Mouse (Mus musculus): ENCODE results near the gene Ppp1cb.
A peak's percentile ranks its signal among the peaks of the same experiment; 100 is the strongest.
"Not testable (repeated sequence)": the region's sequence is repeated elsewhere in the genome, so short reads cannot be mapped to it uniquely, and the experiment has no call there.

Ppp1cb gene

GRCm38 (mm10) chr5:32458408-32459143 is at the start of gene Ppp1cb:
Gene Ppp1cb (plus strand): TSS chr5:32458843.
- DNase-seq, result peak; percentile 98

- no peak for DNase-seq
Observed at GRCm38 (mm10) chr5:32409747-32410146, 48.9 kb upstream of the Ppp1cb start.

DNA sequence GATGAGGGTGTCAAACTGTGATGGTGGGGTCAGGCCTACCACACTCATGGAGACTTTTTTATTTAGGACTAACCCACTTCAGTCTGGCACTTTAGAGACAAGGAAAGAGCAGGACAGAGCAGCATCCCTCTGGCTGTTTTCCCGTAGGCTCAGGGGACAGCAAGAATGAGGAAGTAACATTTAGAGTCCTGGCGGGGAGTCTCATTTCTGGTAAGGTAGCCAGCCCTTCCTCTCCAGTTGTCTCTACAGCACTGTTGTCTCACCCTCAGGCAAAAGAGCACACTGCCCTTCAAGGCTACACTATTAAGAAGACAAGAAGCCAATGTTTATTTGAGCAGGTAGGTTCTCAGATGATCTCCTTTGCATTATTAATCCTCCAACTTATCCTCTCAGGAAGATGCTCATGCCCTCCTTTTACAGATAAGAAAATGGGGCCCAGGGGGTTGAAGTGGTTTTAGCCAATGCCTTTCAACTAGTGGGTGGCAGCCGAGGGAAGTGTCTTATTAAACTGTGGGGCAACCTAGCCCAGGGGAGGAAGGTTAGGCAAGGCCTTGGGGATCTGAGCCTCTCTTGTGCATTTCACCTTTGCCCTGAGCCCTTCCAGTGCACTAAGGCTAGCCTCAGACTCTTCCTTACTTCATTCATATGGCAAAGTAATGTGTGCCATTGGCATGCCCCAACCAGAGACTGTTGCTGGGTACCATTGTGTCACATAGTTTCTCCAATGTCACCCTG is 47.5 kb upstream of the Ppp1cb start:
- no peak for DNase-seq

DNA sequence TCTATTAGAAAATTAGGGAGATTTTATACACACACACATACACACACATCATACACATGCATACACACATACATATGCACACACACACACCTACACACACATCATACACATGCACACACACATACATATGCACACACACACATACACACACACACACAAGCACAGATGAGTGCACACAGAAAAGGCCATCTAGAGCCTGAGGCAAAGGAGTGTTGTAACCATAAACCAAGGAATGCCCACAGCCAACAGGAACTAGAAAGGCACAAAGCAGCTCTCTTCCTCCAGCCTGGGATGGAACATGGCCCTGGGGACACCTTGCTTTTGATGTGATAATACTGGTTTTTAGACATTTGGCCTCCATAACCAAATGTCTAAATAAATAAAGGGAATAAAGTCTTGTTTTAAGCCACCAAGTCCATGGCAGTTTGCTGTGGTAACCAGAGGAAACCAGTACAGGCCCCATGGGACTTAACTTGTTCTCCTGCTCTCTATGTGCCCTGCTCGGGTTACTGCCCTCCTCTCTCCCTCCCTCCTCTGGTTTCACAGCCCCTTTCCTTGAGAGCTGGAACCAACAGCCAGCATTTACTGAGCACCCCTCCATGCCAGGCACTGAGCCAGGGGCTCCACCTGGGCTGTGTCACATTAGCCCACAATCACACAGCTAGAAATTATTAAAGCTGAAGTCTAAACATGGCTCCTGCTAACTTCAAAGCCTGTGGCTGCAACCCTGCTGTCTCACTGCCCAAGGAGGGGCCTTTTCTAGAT is 46.3 kb upstream of the Ppp1cb start:
- DNase-seq, result no peak

DNA sequence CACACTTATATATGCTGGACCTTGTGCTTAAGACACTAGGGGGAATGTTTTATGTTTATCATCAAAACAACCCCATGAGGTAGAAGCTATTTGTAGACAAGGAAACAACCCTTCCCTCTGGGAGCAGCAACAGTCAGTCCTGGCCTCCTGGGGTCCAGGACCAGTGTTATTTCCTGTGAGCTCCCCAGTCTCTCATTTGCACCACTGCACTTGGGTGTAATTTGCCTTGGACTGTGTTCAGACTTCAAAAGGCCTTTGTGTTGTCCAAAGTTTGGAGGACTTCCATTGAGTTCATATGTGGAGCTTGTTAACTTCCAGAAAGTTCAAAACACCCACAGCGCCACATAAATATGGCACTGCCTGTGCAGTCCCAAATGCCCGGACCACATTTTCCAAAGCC is 45.6 kb upstream of the Ppp1cb start:
- DNase-seq, result no peak

DNA sequence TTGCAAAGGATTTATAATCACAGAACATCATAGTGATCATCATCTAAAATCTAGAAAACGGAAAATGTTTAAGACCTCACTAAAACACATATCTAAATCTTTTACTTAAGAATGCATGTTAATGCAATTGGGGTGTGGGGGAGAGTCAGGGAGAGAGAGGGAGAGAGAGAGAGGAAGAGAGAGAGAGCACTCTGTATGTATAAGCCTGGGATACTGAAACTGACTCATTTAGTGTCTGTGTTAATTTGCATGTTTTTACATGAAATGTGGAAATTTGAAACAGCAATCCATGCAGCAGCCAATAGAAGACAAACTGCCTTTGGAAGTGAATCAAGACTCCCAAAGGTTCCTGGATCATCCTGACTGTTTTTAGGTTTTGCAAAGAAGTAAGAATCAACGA is 45.1 kb upstream of the Ppp1cb start:
- DNase-seq, result no peak

- DNase-seq, result no peak
Observed at GRCm38 (mm10) chr5:32414461-32414985, 44.1 kb upstream of the Ppp1cb start.

DNA sequence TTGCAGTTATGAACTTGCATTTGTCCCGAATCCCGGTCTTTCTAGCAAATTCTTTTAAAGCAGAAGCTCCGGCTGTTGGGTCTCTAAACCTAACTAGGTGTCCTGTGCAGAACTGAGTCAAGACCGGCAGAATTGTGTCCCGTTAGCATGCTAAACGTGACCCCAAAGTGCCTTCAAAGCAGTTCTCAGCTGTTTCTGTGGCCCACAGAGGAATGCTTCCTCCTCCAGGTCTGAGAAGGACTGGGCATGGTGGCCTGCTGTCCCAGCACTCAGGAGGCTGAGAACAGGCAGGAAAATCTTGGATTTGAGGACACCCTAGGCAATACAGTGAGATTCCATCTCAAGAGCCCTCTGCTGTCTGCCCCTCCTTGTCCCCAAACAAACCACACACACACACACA is 43.1 kb upstream of the Ppp1cb start:
- no peak for DNase-seq

DNA sequence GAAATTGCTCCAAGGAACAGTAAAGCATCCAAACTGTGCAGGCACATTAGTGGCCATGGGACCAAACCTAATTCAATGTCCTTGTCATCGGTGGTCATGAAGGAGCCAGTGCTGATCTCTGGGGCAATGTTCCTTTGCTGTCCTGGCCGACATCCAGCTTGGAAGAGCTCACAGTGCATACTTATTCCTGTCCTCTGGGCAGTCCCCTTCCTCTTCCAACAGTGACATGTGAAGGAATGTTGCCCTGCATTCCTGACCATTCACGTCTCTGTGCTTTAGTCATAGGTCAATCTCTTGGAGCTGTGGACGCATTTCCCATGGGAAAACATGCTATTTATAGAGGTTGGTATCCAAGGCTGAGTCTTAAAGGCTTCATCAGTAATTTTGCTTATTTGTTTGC is 41.8 kb upstream of the Ppp1cb start:
- DNase-seq, result no peak

GRCm38 (mm10) chr5:32422081-32422589 is 36.5 kb upstream of the Ppp1cb start:
- DNase-seq, result peak; percentile 19

GRCm38 (mm10) chr5:32423339-32424046 is 35.1 kb upstream of the Ppp1cb start:
- no peak for DNase-seq

DNA sequence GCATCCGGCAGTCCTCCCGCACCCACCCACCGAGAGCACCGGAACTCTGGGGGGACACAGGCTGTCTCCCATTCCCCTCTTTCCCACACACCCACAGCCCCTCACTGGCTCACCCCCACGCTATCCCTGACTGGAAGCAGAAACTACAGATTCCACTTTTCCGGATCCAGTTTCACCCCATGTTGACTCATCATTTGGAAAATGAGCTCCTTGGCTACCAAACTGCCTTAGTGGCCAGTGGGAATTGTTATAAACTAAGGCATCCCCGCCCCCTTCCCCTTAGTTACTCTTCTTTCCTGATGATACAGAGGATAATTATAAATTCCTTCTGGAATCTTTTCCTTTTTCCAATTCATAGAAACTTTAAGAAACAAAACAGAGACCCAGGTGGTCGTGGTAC is 34.2 kb upstream of the Ppp1cb start:
- no peak for DNase-seq

- no peak for DNase-seq
Observed at GRCm38 (mm10) chr5:32425485-32426171, 33.0 kb upstream of the Ppp1cb start.

DNA sequence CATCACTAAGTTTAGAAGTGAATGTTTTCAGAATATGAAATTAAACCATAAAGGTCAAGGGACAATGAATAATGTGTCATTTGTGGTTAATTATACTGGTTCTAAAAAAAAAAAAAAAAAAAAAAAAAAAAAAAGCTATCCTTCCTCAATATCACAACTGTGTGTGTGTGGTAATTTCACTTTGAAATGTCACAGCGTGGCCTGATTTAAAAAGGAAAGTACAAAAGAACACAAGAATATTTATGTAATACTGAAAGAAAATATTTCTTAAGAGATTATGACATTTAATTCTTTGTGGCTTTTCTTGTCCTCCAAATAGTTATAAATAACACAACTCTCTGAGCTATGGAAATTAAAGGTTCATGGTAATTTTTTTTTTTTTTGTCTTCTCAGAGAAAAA is 28.2 kb upstream of the Ppp1cb start:
- no peak for DNase-seq

GRCm38 (mm10) chr5:32434346-32434745 is 24.3 kb upstream of the Ppp1cb start:
- DNase-seq, result not testable (repeated sequence)

- DNase-seq, result no peak
Observed at GRCm38 (mm10) chr5:32435612-32436011, 23.0 kb upstream of the Ppp1cb start.

GRCm38 (mm10) chr5:32437901-32438563 is 20.6 kb upstream of the Ppp1cb start:
- no peak for DNase-seq

- DNase-seq, result no peak
Observed at GRCm38 (mm10) chr5:32438564-32438922, 20.1 kb upstream of the Ppp1cb start.

DNA sequence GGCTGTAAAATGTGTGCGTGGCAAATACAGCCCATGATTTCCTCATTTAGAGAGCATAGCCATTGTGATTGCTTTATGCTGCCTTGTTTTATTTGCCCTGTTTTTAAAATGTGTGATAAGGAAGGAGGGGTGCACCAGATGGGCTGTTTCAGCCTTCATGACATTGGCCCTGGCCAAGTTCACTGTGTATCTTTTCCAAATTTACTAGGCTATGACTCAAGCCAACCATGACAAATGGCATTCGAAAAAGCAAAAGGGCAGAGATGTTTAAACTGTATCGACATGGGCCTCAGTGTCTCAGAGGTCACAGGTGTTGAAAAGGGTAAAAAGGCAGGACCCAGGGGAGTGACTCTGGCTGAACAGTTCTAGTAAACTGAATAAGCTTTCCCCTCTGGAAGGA is 17.3 kb upstream of the Ppp1cb start:
- no peak for DNase-seq

DNA sequence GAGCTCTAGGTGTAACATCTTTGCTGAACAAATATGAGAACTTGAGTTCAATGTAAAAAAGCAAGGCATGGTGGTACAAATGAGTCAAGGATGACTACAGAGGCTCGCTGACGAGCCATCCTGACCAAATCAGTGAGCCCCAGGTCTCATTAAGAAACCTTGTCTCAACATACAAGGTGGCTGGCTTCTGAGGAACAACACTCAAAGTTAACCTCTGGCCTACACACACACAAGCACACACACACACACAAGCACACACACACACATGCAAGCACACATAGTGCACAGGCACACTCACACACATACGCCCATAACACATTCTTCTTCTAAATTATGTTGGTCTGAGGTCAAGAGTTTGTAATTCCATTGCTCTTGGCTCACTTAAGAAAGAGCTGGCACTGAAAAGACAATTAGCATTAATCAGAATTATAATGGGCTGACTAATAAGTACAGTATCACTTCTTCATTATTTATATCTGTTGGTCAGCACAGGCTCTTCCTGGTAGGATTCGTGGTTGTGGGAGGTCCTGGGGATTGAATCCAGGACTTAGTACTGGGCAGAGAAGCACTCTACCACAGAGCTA is 16.6 kb upstream of the Ppp1cb start:
- no peak for DNase-seq

DNA sequence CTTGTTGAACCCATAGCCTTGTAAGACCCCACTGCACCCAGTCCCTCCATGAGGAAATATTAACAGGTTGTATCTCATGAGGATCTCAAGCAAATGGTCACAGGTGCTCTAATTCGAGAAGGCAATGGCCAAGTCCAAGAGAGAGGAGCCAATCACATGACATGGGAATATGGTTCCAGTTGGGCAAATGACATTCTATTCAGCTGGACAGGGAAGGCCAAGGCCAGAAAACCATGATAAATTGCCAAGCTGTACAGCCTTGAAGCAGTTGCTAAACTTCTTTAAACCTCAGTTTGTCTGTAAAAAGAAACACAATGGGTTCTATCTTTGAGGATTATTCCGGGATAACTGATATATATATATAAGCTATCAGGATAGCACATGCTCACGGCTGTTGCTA is 14.7 kb upstream of the Ppp1cb start:
- DNase-seq, result no peak
